Mouse (Mus musculus) myocyte (in vitro differentiated cells): ENCODE data around the gene Vrk3.

Experiments
- CEBPB ChIP-seq: IDR thresholded peaks from 2 replicates; pipeline ENCODE4 v1.6.1; 2011; ENCODE audit warnings: mild to moderate bottlenecking, moderate library complexity; ENCODE audit not compliant: poor library complexity, insufficient read depth, severe bottlenecking
- MAX ChIP-seq: IDR thresholded peaks from one replicate; pipeline ENCODE4 v1.6.1; 2011; ENCODE audit warnings: low read depth, mild to moderate bottlenecking, control low read depth
- MYOG ChIP-seq, 3 experiments: IDR thresholded peaks; one replicate each; pipeline ENCODE4 v1.6.1; 2011; ENCODE audit warnings: control low read depth in 2 of 3, low read depth in 2 of 3, mild to moderate bottlenecking in 2 of 3; ENCODE audit not compliant: insufficient read length in 2 of 3, control insufficient read depth in 1 of 3, insufficient read depth in 1 of 3
- POLR2A ChIP-seq: IDR thresholded peaks from one replicate; pipeline ENCODE4 v1.6.1; 2011; ENCODE audit warnings: low read depth, mild to moderate bottlenecking, control low read depth, moderate library complexity; ENCODE audit not compliant: insufficient read length
- POLR2AphosphoS2 ChIP-seq: IDR thresholded peaks from one replicate; pipeline ENCODE4 v1.6.1; 2011; ENCODE audit warnings: low read depth, control low read depth; ENCODE audit not compliant: insufficient read length
- REST ChIP-seq: IDR thresholded peaks from one replicate; pipeline ENCODE4 v1.6.1; 2011; ENCODE audit warnings: mild to moderate bottlenecking, control low read depth, moderate library complexity; ENCODE audit not compliant: insufficient read depth, insufficient read length
- TCF12 ChIP-seq: IDR thresholded peaks from one replicate; pipeline ENCODE4 v1.6.1; 2011; ENCODE audit warnings: mild to moderate bottlenecking, control low read depth; ENCODE audit not compliant: poor library complexity, insufficient read depth, severe bottlenecking

GRCm38 (mm10) chr7:44810819-44811557 is 62.8 kb downstream of the Vrk3 start:
- TF ChIP-seq REST = no peak
- TF ChIP-seq MAX = no peak
- no peak for TF ChIP-seq MYOG (IDR thresholded peaks at IDR 0.05; ENCODE audit: control insufficient read depth in 1 of 3, insufficient read depth in 1 of 3, insufficient read length in 2 of 3, low read depth in 2 of 3)
- TF ChIP-seq TCF12 = no peak
- TF ChIP-seq POLR2A = no peak
- TF ChIP-seq POLR2AphosphoS2 = peak; percentile 88
- no peak for TF ChIP-seq CEBPB
